Mouse (Mus musculus): ENCODE data around the gene Slc25a14.

- TF ChIP-seq CTCF (IDR thresholded peaks at IDR 0.05; ENCODE audit: extremely low read depth, insufficient read length, insufficient replicate concordance, low read depth, low read length), result no peak
- TF ChIP-seq POLR2A (IDR thresholded peaks at IDR 0.05; ENCODE audit: low read depth, low read length), result no peak
Measured at GRCm38 (mm10) chrX:48694864-48695371, 71.7 kb downstream of the Slc25a14 start, which contains the start of gene Rbmx2.
